Mouse (Mus musculus): ENCODE measurements around the gene Rab11fip4.

DNA sequence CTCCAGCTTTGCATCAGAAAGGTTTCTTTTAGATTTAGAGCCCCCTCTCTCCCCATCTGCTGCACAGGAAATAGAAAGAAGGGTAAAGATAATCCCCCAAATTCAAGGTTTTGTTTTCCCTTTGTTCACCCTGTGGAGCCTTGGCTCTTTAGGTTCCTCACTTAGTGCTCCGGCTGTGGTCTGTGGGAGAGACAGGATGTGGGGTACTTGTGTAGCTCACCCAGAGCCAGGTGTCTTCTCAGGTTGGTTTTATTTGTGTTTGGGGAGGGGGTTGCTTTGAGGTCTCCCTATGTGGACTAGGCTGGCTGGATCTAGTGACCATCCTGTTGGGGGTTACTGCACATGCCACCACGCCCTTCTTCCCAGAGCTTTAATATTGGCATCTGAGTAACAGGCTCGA, 23.9 kb downstream of the Rab11fip4 start:
- no peak for TF ChIP-seq CTCF (IDR thresholded peaks at IDR 0.05; ENCODE audit: extremely low read depth, insufficient read depth, insufficient read length, insufficient replicate concordance)
- TF ChIP-seq POLR2A (IDR thresholded peaks at IDR 0.05; ENCODE audit: low read depth, low read length) = no peak
